Mouse (Mus musculus) adrenal gland, postnatal 14 days (tissue): ENCODE measurements around the gene Kcnq2. TPM values are rescaled to one million over a fixed set of nuclear protein-coding genes. Genes with fewer than 3 reads are reported as not detected.
A peak's percentile ranks its signal among the peaks of the same experiment; 100 is the strongest.

ENCODE experiments used
- DNase-seq: peaks from one replicate; pipeline ENCODE4 v3.0.0; 2021; ENCODE audit warnings: mixed read lengths
- total RNA-seq: library from RNA; stranded (reverse); gene quantifications from 2 replicates; pipeline ENCODE4 v1.2.3, GENCODE M21; 2021

Gene Kcnq2
- total RNA-seq, 1 experiment from 2014 or later, result 6.0 TPM

DNA sequence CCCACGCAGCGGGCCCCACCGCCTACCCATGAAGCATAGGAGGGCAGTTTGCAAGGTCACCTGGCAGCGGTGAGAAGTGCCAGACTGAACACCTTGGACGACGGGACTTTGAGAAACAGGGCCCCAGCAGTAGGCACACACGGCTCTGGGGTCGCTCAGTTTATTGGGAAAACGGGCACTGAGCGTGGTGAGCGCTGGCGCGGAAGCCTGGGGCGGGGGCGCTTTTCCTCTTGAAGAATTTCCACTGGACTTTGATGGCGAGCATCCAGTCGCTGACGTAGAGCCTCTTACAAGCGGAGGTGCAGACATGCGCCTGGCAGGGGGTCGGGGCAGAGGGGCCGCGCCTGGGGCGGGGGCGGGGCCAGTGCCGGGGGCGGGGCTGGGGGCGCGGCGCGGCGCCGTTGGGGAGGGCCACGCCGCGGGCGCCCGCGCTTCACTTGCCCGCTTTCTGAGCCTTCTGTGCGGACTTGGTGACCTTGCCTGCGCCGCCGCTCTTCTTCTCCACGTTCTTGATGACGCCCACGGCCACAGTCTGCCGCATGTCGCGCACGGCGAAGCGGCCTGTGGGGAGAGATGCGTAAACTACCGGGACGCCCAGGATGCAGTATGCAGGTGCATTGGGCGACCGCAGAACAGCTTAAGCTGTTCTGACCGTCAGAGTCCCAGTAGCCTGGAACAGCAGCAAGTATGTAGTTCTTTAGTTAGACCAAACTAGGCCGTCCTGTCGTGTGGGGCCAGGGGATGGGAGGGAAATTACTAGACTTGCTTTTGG lies 12.6 kb upstream of the Kcnq2 start:
- peak; percentile 25 for DNase-seq

DNA sequence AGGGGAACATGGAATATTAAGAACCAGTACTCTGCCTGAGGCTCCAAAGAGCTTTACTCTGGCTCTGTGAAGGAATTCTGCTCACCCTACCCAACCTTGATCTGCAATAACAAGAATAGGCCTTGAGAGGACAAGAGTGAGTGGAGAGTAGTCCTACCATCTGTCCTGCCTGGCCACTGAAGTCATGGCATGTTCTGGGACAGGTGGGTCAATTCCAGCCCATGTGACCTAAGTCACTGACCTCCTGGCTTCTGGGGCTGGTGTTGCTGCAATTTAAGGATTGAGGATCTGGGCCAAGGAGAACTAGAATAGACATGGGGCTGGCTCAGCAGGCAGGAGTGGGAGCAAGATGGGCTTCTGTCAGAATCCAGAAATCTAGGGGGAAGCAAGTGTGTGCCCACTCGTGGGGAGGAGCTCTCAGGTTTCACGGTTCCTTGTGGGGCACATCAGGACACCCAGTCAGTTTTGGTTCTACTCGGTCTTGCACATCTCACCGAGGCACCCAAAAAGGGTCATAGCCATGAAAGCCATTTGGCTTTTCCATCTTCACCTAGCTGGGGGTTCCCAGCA lies 12.0 kb upstream of the Kcnq2 start:
- DNase-seq, result no peak

DNA sequence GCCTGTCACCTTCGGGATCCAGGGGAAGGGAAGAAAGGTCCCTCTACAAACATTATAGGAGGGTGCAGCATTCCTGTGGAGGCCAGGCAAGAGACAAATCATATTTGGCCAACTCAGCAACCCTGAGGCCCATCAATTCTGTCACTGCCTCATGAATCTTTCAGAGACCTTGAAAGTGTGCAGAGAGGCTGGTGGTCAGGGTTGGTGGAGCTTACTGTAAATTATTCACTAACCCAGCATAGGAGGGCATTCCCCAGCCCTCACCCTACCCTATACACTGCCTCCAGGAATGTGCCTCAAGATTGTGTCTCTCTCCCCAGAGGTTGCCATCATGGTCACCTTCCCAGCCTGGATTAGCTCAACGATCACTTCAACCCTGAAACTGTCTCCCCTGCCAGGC lies 9.6 kb upstream of the Kcnq2 start:
- no peak for DNase-seq

DNA sequence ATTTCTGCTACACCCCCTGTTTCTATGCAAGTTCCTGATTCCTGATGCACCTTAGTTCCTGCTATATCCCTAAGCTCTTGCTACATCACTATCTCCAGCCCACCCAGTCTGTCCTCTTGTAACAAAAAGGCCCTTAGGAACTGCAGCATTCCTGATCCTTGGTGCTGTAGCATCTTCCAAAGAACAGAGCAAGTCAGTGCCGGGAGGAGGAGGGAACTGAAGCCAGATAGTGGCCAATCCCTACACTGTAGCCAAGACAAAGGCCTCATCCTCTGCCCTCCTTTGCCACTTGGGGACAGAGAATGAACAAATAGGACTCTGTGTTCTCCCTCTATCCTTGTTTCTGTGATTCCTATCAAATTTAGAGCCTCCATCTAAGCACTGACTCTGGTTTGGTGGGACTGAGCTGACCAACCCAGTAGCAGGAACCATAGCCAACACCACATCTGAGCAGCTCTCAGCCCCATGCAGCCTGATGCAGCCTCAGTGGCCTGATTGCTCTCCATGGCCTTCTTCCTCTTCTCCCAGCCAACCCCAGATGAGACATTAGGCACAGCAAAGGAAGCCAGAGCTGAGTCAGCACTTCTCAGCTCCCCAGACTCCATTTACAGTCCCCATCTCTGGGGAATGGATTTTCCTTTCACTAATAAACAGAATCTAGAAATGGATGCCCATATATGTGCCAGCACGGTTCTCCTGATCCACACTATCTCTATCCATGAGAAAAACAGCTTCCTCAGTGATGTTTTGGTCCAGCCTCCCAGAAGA lies 8.6 kb upstream of the Kcnq2 start:
- DNase-seq, result no peak

DNA sequence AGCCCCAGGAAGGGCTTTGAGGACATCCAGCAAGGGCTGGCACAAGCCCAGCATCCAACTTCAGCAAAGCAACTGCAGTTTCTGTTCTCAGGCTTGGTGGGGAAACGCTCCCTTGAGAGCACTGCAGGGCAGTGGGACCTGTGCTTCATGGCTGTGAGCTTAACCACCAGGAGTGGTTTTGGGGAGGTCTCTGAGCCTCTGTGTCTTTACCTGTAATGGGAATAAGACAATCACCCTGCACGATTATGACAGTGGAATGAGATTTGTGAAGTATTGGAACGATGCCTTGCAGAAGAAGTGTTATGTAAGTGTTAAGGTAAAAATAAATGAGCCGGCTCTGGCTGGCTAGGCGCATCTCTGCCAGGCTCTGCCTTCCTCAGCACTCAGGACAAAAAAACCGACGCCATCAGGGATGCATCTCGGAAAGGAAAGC lies 7.6 kb upstream of the Kcnq2 start:
- no peak for DNase-seq

DNA sequence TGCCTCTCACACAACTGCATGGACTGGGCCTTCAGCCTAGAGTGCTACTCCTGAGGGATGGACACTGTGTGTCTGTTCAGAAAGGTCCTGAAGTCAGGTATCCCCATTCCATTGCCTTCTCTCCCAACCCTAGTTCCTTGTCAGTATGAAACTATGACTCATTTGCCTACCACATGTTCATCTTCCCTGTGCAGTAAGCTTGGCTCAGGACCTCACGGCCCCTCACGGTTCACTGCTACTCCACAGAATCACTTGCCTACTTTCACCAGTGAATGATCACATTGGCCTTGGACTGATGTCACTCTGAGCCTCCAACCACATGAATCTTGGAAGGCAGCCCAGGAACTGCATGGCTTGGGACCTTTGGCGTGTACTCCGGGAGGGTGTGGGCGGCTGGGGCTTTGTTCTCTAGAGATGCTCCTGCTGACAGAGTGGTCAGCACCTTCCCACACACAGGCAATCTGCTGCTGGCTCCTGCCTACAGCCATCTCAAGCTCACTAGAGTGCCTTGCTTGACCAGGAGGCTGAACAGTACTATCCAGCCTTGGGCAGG lies 4.6 kb upstream of the Kcnq2 start:
- peak; percentile 51 for DNase-seq

DNA sequence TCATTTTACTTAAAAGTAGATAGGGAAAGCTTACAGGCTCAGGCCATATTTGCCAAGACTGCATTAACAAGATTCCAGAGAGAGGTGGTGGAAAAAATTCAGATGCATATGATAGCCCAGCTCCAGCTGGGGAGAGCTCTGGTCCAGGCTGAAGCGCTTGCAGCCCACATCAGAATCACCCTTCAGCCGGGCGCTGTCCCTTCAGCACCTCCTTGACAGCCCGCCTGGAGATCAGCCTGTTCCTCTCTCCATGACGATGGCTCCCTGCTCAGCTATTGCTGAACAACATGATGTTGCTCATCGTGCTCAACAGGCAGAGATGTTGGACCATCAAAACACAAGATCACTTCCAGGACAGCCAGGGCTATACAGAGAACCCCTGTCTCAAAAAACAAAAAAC lies 1.8 kb upstream of the Kcnq2 start:
- DNase-seq, result peak; percentile 79

DNA sequence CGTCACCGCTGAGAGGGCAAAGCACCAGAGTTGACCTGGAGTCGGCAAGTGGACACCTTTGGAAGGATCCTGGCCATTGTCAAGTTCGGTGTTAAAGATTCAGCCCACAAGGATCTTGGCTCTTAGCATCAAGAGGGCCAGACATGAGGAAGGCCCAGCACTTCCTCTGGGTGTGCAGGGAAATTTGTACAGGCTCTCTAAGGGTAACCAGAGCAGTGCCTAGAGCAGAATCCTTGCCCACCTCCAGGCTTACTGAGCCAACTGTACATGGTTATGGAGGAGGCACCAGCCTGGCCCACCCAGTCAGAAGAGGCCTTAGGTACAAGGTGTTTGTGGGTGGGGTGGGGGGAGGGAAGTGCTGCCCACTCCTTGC lies 332 bp upstream of the Kcnq2 start:
- DNase-seq, result no peak

DNA sequence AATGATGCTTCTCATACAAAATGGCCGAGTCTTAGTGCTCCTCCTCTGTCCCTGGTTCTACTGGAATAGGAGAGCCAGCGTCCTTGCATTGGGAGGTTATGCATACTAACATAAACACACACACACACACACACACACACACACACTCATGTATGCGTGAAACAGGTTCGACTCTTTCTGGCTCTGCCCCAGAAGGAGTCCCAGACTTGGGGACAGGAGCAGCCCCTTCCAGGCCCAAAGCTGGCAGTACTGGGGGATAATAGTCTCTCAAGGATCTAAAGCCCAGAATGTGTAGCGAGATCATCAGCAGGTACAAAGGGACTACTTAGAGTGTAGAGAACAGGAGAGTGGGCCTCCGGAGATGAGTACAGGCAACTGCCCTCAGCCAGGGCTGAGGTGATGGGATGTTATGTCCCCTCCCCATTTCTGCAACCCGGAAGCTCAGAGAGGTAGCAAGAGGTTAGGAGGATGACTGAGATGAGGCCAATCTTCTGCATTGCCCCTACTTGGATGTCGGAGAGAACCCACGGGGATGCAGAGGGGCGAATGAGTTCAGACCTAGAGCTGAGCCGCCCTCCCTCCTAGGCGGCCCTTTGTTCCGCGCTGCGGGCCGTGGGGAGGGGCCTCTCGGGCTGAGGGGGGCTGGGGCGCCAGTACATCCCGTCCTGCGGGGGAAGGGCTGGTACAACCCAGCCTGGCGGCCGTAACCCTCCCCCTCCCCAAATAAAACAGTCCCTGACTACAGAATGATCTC lies 1.1 kb downstream of the Kcnq2 start:
- no peak for DNase-seq

DNA sequence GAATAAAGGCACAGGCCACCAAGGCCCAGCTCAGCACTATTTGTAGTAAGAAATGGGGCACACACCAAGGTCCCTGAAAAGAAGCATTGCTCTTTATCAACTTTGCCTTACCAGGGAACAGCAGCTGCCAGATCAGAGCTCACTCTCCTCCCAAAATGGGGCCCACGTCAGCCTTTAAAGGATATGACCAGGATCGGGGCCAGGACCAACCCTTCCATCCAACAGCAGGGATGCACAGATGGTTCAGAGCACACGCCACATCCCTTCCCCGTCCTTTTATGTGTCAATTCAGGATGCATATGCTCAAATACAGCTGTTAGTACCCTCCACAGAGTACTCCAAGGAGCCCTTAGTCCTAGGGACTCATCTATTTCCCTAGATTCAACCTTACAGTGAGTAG lies 4.9 kb downstream of the Kcnq2 start:
- DNase-seq, result no peak

DNA sequence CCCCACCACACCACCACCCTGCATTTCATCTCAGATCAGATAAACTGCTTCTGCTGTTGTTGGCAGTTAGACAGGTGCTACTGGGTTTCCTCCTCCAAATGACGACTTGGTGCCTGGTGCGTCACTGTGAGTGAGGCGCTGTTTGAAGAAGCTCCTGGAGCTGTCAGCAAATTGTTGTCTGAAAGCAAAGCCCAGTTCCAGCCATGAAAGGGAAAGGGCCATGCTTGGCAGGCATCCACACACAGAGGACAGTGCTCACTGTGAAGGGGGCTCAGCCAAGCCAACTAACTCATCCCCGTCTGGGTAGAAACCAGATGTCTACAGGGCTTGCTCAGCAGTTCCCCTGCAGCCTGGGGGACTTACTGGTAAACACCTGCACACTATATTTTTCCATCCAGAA lies 6.1 kb downstream of the Kcnq2 start:
- no peak for DNase-seq

DNA sequence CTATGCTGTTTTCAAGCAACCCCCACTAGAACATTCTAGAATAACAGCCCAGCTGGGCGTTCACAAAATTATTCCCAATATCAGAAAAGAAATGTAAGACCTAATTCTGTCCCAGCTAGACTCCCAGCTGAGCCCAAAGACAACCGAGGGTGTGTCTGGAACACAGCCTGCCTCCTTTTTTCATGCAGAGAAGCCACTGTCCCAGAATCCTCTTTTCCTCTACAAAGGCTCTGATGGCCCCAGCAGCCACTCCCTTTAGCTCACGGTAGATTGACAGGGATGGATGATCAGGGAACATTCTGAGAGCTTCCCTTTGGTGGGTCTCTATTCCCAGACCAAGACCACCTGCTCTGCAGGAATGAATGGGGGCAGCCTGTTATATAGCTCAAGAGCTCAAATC lies 7.3 kb downstream of the Kcnq2 start:
- no peak for DNase-seq

DNA sequence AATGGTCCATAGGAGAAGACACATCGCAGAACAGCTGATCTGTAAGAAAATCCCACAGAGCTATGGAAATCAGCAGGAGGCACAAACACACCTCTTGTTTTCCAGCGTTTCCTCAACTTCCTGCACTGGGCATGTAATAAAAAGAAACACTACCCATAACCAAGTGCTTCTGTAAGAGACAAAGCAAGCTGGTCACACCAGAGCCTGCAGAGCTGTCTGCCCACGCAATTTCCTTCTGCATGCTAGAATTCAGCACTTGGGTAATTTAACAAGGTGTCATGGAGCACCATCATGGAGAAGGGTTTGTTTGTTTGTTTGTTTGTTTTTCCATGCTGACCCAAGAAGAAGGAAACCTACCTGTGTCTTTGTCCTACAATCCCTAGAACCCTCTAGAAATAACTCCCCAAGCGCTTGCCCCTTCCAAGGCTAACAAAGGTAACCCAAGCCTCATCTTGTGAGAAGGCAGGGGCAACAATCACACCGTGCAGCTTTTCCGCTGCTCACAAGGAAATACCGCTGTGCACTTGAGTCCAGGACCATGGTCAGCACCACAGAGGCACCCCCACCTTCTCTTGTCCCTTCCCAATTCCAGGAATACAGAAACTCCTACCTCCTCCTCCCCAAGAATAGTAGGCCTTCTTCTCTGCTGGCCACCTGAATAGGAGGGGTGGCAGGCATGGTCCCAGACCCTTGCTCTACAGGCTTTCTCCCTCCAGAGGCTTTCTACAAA lies 9.2 kb downstream of the Kcnq2 start:
- DNase-seq, result peak; percentile 54

DNA sequence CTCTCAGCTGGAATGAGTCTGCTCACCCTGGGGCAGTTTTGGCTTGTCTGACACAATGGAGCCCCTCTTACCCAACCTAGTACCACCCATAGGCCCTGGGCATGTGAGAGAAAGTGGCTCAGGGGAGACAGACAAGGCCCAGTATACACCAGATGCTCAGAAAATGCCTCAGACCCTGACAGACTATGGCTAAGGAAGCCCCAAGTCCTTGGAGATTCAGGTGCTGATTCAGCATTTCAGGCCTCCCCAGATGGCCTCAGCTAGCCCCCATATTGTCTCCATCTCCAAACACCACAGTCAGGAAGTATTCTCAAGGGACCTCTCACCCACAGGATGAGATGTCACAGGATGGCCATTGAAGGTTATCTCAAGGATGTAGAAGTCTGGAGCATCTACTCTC lies 12.5 kb downstream of the Kcnq2 start:
- no peak for DNase-seq

DNA sequence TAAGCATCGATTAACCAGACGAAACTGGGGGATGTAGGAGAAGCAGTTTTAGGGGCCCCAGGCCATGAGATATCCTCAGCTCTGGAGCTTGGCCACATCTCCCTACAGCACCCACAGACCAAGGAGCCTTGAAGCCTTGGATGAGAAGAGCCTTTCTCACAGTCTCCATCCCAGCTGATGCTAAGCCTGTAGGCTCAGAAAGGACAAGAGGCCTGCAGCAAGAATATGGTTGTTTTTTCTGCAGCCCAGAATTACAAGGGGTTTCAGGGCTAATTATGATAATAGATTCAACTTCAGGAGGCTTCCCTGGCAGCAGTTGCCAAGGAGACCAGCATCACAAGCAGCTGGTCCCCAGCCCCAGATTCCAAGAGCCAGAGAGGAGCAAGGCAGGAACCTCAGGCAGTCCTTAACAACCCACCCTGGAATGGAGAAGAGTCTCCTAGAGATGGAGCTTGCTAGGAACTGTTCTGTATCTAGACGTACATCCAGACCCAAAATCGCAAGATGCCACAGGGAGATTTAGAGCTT lies 14.1 kb downstream of the Kcnq2 start:
- no peak for DNase-seq

DNA sequence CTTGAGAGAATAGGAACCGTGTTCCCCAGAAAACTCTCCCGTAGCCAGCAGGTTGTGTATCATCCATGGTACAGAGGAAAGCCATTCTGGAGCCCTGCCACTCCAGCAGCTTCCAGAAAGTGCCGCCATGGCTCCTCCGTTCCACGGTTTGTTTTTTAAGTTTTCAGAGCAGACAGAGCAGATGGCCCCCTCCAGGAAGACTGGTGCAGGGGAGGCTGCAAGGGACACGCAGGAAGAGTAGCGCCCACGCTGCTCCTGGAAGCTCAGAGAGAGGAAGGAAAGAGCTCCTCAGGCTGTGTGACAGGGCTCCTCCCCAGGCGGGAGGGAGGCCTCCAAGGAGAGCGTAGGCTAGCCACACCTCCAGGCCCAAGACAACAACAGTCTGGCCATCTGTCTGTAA lies 15.1 kb downstream of the Kcnq2 start:
- peak; percentile 12 for DNase-seq

DNA sequence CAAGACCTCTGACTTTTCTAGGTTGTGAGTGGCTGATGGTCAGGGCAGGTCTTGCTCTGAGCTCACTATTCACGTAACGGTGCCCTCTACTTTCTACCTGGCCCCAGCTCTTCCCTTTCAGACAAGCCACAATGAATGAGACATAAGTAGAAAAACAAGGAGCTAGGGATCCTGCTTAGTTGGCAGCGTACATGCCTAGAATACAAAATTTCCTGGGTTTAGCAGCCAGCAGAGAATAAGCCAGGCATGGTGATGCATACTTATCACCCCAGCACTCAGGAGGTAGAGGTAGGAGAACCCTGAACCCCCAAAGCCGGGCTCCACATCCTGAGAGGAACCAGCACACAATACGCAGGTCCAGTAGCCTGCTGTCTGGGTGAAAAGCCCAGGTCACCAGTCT lies 18.7 kb downstream of the Kcnq2 start:
- no peak for DNase-seq

DNA sequence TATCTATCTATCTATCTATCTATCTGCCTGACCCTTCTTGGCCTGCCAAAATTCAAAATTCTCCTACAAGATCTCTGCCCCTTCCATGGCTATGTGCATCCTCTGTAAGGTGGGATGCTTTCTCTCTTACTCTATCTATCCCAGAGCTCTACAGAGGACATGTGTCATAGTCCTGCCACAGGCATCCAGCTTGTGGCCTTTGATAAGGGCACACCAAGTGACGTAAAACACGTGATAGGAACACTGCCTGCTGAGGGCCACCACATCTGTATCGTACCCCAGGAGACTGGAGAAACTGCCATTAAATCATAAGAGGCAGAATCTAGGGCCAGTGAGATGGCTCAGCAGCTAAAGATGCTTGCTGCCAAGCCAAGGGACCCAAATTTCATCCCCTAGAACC lies 19.7 kb downstream of the Kcnq2 start:
- no peak for DNase-seq

DNA sequence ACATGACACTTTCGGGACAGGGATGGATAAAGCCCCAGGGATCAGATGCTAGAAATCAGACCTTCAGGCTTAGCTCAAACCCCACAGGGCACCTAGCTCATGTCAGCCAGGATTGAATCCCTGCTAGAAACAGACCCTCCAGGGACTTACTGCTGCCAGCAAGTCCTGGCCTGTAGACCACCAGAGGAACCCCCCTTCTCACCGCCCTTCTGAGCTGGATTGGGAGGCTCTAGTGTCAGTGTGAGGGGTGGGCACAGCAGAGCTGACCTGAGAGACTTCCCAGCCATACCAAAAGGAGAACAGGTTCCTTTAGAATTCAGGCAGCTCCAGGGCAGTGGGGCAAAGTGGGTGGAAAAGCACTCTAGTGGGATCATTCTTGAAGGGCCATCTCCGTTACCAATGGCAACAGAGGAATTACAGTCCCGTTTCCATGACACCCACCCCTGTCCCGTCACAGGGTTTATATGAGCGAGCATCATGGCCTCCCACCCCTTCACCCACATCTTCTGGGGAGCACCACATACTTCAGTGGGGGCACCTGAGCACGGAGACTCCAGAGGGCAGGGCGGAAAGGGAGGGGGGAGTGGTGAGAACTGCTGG lies 21.2 kb downstream of the Kcnq2 start:
- DNase-seq, result no peak

DNA sequence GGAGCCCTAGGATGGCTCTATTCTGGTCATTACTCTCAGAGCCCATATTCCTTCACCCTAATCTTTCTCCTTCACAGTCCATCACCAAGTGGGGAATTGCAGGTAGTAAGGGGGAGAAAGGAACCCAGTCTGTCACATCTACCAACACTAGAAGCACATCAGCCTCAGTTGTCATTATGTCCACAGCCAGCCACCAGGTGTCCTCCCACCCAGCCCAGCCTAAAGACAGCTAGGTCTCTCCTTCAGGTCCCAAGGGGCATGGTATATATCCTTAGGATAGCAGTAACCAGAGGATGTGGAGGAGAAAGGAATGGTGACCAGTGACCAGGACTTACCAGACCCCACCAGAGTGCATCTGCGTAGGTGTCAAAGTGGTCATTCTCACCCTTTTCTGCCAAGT lies 23.4 kb downstream of the Kcnq2 start:
- DNase-seq, result no peak

DNA sequence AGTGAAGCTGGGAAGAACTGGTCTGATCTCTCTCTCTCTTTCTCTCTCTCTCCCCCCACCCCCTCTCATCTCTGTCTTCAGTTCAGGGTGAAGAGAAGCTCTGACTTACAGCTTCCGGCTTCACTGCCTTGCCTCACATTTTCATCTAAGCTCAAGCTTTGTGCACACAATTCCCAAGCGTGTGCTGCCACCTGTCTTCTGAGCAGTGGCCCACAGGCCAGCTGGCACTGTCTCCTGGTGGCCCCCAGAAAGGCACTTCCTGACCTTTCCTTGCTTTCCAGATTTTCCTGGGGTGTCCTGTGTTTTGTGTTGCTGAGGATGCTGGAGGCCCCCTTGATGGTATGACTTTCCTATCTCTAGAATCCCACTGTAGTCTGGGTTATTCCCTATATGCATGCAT lies 31.0 kb downstream of the Kcnq2 start:
- DNase-seq, result no peak
